Mouse (Mus musculus) midbrain, embryonic 11.5 days (tissue): Measurements from ENCODE around the gene Serpinb6c. TPM values are rescaled to one million over a fixed set of nuclear protein-coding genes. Genes with fewer than 3 reads are reported as not detected.
"Not testable (repeated sequence)": the region's sequence is repeated elsewhere in the genome, so short reads cannot be mapped to it uniquely, and the experiment has no call there.

Experiments
- ATAC-seq: fragments of 200-750 bp; cut with Nextera tagmentation; 2 replicates; pipeline ENCODE4 v1.8.0; 2017; ENCODE audit warnings: moderate TSS enrichment, moderate library complexity; ENCODE audit not compliant: low FRiP score
- DNase-seq: peaks from one replicate; pipeline ENCODE4 v3.0.0; 2015; ENCODE audit warnings: low spot score; ENCODE audit errors: missing footprints
- H3K27ac ChIP-seq: fragments of 300-500 bp; sonication (generic); 2 replicates; pipeline ENCODE4 v1.5.1; 2014; ENCODE audit warnings: low read depth, low read length
- H3K27me3 ChIP-seq: fragments of 300-500 bp; sonication (generic); 2 replicates; pipeline ENCODE4 v1.6.1; 2014; ENCODE audit warnings: mild to moderate bottlenecking, low read length, moderate library complexity, mixed read lengths; ENCODE audit not compliant: control insufficient read depth, insufficient read depth
- H3K36me3 ChIP-seq: fragments of 300-500 bp; sonication (generic); 2 replicates; pipeline ENCODE4 v1.6.1; 2014; ENCODE audit warnings: mild to moderate bottlenecking, low read length, moderate library complexity, mixed read lengths; ENCODE audit not compliant: control insufficient read depth, insufficient read depth
- H3K4me1 ChIP-seq: fragments of 300-500 bp; sonication (generic); 2 replicates; pipeline ENCODE4 v1.6.1; 2014; ENCODE audit warnings: low read length; ENCODE audit not compliant: control insufficient read depth, insufficient read depth
- H3K4me2 ChIP-seq: fragments of 300-500 bp; sonication (generic); 2 replicates; pipeline ENCODE4 v1.6.1; 2014; ENCODE audit warnings: mild to moderate bottlenecking, moderate library complexity
- H3K4me3 ChIP-seq: fragments of 300-500 bp; sonication (generic); 2 replicates; pipeline ENCODE4 v1.5.1; 2014; ENCODE audit warnings: low read depth, low read length
- H3K9ac ChIP-seq: fragments of 300-500 bp; sonication (generic); 2 replicates; pipeline ENCODE4 v1.6.1; 2014; ENCODE audit warnings: low read length
- H3K9me3 ChIP-seq: fragments of 300-500 bp; sonication (generic); 2 replicates; pipeline ENCODE4 v1.6.1; 2016; ENCODE audit warnings: low read length; ENCODE audit not compliant: control insufficient read depth
- WGBS: fragments of 180-500 bp; shearing (Covaris S2); extraction: QIAGEN DNeasy Blood & Tissue Kit; methylation state at CpG from one replicate; pipeline ENCODE4 v1.1.7; 2014; 5-methylcytosine and 5-hydroxymethylcytosine counted together
- polyA plus RNA-seq: library from polyadenylated mRNA; unstranded; fragments of >200 nt; fragmentation: Nextera tagmentation; extraction: Ambion mirVana; gene quantifications from 2 replicates; pipeline ENCODE4 v1.2.1, GENCODE M21; 2014

Serpinb6c gene
- polyA plus RNA-seq: 0.29 TPM in 1 of 2 replicates, not detected in the other

- Histone ChIP-seq H3K27me3 (no peaks in the 10 kb centered on the region), H3K4me1 (no peaks in the 10 kb centered on the region), H3K9me3 (no peaks in the 10 kb centered on the region), H3K9ac (no peak within 1 kb of the TSS), H3K4me2 (no peak within 1 kb of the TSS), H3K4me3 (no peak within 1 kb of the TSS), H3K27ac (no peak within 1 kb of the TSS), H3K36me3 (no peaks in the 10 kb centered on the region)
- no peak for DNase-seq
- ATAC-seq: no peak
- WGBS: 75% methylated on average over 18 of the region's 18 CpGs
Measured at GRCm38 (mm10) chr13:33905176-33905954, at the start of gene Serpinb6c. Gene Serpinb6c, minus strand, starts transcription at chr13:33905708.

- Histone ChIP-seq H3K27me3 (no peaks in the 10 kb centered on the region), H3K9ac (no peak overlapping the region), H3K27ac (no peak overlapping the region), H3K4me3 (no peak overlapping the region), H3K36me3 (no peaks in the 10 kb centered on the region), H3K9me3 (no peaks in the 10 kb centered on the region), H3K4me1 (no peaks in the 10 kb centered on the region), H3K4me2 (no peak overlapping the region)
- ATAC-seq (no peak), DNase-seq (no peak)
- WGBS: 92% methylated on average over 2 of the region's 2 CpGs
Measured at GRCm38 (mm10) chr13:33952947-33953346, 47.4 kb upstream of the Serpinb6c start.

GRCm38 (mm10) chr13:33952075-33952449 lies 46.6 kb upstream of the Serpinb6c start:
- Histone ChIP-seq H3K9me3 (no peaks in the 10 kb centered on the region), H3K27ac (no peak overlapping the region), H3K36me3 (no peaks in the 10 kb centered on the region), H3K4me3 (no peak overlapping the region), H3K4me2 (no peak overlapping the region), H3K27me3 (no peaks in the 10 kb centered on the region), H3K4me1 (no peaks in the 10 kb centered on the region), H3K9ac (no peak overlapping the region)
- DNase-seq (no peak), ATAC-seq (no peak)
- 62% methylated on average over 1 of the region's 1 CpGs for WGBS

- Histone ChIP-seq H3K27me3 (no peaks in the 10 kb centered on the region), H3K4me3 (no peak overlapping the region), H3K4me2 (no peak overlapping the region), H3K36me3 (no peaks in the 10 kb centered on the region), H3K9ac (no peak overlapping the region), H3K4me1 (no peaks in the 10 kb centered on the region), H3K9me3 (no peaks in the 10 kb centered on the region), H3K27ac (no peak overlapping the region)
- DNase-seq (no peak), ATAC-seq (no peak)
- 79% methylated on average over 4 of the region's 4 CpGs for WGBS
Measured at GRCm38 (mm10) chr13:33951308-33952074, 46.0 kb upstream of the Serpinb6c start.

- no peak for ATAC-seq
- no peaks in the 10 kb centered on the region for H3K36me3 ChIP-seq
- H3K27me3 ChIP-seq: no peaks in the 10 kb centered on the region
- no peaks in the 10 kb centered on the region for H3K4me1 ChIP-seq
- no peak overlapping the region for H3K4me2 ChIP-seq
- H3K9ac ChIP-seq: no peak overlapping the region
- WGBS: 40% methylated on average over 4 of the region's 4 CpGs
- peak; percentile 88 for DNase-seq
- no peak overlapping the region for H3K27ac ChIP-seq
- no peak overlapping the region for H3K4me3 ChIP-seq
- no peaks in the 10 kb centered on the region for H3K9me3 ChIP-seq
Measured at GRCm38 (mm10) chr13:33942212-33942779, 36.8 kb upstream of the Serpinb6c start.

- Histone ChIP-seq H3K4me2 (no peak overlapping the region), H3K9ac (no peak overlapping the region), H3K27me3 (no peaks in the 10 kb centered on the region), H3K4me1 (no peaks in the 10 kb centered on the region), H3K9me3 (no peaks in the 10 kb centered on the region), H3K27ac (no peak overlapping the region), H3K36me3 (no peaks in the 10 kb centered on the region), H3K4me3 (no peak overlapping the region)
- DNase-seq (no peak), ATAC-seq (no peak)
- WGBS: 83% methylated on average over 5 of the region's 5 CpGs
Measured at GRCm38 (mm10) chr13:33941288-33941808, 35.8 kb upstream of the Serpinb6c start.

GRCm38 (mm10) chr13:33937587-33937986 lies 32.1 kb upstream of the Serpinb6c start:
- not testable (repeated sequence) for DNase-seq, H3K27me3 ChIP-seq, ATAC-seq, H3K27ac ChIP-seq, H3K36me3 ChIP-seq, H3K9ac ChIP-seq, H3K4me3 ChIP-seq, H3K9me3 ChIP-seq, H3K4me1 ChIP-seq, H3K4me2 ChIP-seq

- Histone ChIP-seq H3K4me3 (no peak overlapping the region), H3K9ac (no peak overlapping the region), H3K27me3 (no peaks in the 10 kb centered on the region), H3K27ac (no peak overlapping the region), H3K4me1 (peaks cover 2% of the 10 kb centered on the region; the same call in 1 of the 2 replicates), H3K36me3 (no peaks in the 10 kb centered on the region), H3K9me3 (no peaks in the 10 kb centered on the region), H3K4me2 (no peak overlapping the region)
- 90% methylated on average over 5 of the region's 5 CpGs for WGBS
- ATAC-seq (no peak), DNase-seq (no peak)
Measured at GRCm38 (mm10) chr13:33937151-33937550, 31.6 kb upstream of the Serpinb6c start.
